Mouse (Mus musculus) kidney, postnatal 25 days (tissue): ENCODE results near the gene Tpp2.
"Not testable (repeated sequence)": the region's sequence is repeated elsewhere in the genome, so short reads cannot be mapped to it uniquely, and the experiment has no call there.

Experiments used
- DNase-seq, 2 experiments: peaks; one replicate each; pipeline ENCODE4 v3.0.0; 2021; ENCODE audit warnings: mixed read lengths in 2 of 2

Tpp2 gene

DNA sequence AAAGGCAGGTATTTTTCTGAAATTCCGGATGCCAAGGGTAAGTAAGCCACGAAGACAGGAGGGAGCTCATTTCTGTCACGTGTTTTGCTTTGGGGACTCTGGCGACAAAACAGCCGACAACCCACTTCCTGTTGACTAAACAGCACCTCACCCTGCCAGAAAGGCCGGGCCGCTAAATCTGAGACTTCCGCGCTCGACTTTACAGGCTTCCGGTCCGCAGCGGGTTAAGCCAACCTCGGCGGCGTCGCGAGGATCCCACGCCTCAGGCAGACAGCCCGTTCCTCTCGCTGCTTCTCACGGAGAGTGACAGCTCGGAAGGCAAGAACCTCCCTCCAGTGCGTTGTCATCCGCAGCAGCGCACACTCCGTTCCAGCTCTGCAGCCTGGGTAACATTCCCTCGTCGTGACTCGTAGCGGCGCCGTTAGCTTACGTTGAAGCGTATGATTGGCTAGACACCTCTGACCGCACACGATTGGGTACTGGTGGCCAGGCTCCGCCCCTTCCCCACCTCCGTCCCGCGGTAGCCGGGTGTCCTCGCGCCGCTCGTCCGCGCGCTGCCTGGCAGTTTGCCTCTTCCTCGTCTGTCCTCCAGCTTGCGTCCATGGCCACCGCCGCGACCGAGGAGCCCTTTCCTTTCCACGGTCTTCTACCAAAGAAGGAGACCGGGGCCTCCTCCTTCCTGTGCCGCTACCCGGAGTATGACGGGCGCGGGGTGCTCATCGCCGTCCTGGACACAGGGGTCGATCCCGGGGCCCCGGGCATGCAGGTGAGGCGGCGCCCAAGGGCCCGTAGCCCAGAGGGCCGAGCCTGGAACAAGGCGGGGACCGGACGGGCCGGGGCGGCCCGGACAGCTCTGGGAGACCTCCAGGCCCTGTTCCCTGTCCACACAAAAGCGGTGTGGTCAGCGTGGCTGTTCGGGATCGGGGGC lies at the start of gene Tpp2:
TSS of gene Tpp2 (plus strand) at position 160 of the 928 bp plus-strand sequence.
- DNase-seq, result peak; percentile 97 to 99

GRCm38 (mm10) chr1:43888358-43888757 lies 45.1 kb upstream of the Tpp2 start:
- DNase-seq, result not testable (repeated sequence)

DNA sequence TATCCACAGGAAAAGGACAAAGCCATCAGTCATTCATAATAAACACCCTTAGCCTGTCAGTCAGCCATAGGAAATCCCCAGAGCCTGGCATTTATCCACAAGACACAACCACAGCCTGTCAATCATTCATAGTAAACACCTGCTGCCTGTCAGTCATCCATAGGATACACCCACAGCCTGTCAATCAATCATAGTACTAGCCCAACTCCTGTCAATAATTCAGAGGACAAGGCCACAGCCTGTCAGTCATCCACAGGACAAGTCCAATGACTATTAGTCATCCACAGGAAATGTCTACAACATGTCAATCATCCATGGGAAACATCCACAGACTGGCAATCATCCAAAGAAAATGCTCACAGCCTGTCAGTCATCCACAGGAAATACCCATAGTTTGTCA lies 37.7 kb upstream of the Tpp2 start:
- DNase-seq, result no peak

DNA sequence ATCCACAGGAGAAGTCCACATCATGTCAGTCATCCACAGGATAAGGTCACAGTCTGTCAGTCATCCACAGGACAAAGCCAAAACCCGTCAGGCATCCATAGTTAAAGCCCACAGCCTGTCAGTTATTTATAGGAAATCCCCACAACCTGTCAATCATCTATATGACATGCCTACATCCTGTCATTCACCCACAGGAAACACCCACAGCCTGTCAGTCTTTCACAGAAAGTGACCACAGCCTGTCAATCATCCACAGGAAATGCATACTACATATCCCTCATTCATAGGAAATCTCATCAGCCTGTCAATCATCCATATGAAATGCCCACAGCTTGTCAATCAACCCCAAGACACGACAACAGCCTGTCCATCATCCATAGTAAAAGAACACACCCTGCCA lies 36.3 kb upstream of the Tpp2 start:
- no peak for DNase-seq

- DNase-seq, result no peak
Observed at GRCm38 (mm10) chr1:43897987-43898386, 35.5 kb upstream of the Tpp2 start.

DNA sequence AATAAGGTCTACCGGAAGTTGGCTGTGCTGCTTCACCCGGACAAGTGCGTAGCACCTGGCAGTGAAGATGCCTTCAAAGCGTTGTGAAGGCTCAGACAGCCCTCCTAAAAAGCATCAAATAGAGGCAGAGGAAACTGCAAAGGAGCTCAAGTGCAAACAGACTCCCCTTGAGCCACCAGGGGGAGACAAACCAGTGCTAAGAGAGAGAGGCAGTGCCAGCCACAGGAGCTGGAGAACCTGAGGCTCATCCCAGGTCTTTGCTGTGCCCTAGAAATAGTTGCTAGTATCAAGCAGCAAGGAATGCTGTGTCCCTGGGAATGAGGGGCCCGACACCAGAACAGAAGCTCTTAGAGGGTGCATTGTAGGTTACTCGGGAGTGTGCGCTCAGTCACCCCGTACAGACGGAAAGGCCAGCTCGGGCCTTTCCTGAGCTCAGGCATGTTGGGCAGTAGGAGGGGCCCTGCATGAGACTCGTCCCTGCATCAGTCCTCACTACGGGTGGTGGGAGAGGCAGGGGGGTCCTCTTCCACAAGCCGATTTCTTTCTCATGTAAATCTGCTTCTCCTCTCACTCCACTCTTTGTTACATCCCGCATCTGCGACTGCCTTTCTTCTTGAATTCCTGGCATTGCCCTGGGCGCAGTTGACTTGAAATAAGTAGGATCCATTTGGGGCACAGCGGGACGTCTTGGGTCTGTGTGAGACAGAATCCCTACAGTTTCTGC lies 34.3 kb upstream of the Tpp2 start:
- peak; percentile 73 to 85 for DNase-seq

GRCm38 (mm10) chr1:43902417-43902816 lies 31.0 kb upstream of the Tpp2 start:
- no peak for DNase-seq

DNA sequence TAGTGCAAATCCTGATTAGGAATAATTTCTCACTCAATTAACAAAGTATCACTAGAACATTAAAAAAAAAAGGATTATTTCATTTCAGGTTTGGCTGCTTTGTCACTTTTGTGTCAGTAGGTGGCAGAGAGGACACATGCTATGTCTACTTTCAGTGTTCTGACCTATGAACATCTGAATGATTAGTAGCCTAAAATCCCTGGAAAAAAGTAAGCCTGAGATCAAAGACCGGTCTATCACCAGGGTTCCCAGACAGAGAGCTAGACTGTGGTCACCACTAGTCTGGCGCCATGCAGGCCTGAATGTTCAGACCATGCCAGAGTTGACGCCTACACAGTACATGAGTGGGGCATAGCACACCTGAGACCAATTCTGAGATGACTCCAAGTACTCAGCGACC lies 30.6 kb upstream of the Tpp2 start:
- DNase-seq, result peak in 1 of 2 experiments; percentile 28

- no peak for DNase-seq
Observed at GRCm38 (mm10) chr1:43915428-43915827, 18.0 kb upstream of the Tpp2 start.

GRCm38 (mm10) chr1:43916854-43917253 lies 16.6 kb upstream of the Tpp2 start:
- no peak for DNase-seq

GRCm38 (mm10) chr1:43934416-43934810 lies 966 bp downstream of the Tpp2 start:
- DNase-seq, result no peak

DNA sequence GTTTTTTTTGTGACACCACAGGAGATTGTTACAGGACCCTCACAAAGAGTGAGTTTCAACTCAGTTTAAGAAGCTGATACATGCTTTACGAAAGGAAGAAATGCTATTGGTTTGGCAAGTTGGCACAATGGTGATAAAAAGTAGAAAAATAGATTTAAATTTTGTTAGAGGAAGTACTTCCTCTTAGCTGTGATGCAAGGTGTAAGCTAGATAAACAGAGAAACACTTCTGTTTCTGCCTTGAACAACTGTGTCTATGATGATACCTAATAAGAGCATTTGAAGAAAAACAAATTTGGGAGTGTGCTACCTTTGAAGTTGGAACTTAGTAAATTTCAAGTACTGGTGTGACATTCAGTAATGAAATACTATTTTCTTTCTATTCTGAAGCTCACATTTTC lies 5.9 kb downstream of the Tpp2 start:
- no peak for DNase-seq

- no peak for DNase-seq
Observed at GRCm38 (mm10) chr1:43941476-43942217, 8.2 kb downstream of the Tpp2 start.

GRCm38 (mm10) chr1:43942814-43943213 lies 9.4 kb downstream of the Tpp2 start:
- no peak for DNase-seq

DNA sequence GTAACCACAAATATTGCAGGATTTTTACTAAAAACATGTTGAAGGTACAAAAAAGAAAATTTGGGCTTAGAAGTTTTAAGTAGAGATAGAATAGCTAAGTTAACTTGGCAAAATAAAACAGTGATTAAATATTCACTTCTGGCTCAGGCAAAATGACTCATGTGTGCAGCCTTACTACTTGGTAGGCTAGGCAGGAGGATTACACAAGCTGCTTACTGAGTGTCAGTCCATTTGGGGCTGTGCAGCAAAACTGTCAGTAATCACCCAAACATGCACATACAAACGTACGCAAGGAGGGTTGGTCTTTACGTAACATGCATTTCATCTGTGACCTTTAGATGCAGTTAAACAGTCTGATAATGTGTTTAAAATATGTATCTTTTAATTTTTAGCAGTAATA lies 20.2 kb downstream of the Tpp2 start:
- DNase-seq, result no peak

GRCm38 (mm10) chr1:43964381-43964780 lies 30.9 kb downstream of the Tpp2 start:
- no peak for DNase-seq

DNA sequence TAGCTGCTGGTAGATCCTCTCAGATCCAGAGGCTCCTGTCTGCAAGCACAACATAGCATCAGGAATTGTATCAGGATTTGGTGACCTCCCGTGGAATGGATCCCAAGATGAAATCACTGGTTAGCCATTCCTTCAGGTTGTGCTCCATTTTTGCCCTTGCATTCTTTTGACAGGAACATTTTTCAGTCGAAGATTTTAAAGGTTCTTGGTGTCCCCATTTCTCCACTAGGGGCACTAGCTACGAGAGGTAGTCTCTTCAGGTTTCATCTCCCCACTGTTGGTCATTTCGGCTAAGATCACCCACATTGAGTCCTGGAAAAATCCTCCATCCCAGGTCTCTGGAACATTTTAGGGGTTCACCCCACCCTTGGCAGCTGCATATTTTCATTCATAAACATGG lies 33.3 kb downstream of the Tpp2 start:
- no peak for DNase-seq

DNA sequence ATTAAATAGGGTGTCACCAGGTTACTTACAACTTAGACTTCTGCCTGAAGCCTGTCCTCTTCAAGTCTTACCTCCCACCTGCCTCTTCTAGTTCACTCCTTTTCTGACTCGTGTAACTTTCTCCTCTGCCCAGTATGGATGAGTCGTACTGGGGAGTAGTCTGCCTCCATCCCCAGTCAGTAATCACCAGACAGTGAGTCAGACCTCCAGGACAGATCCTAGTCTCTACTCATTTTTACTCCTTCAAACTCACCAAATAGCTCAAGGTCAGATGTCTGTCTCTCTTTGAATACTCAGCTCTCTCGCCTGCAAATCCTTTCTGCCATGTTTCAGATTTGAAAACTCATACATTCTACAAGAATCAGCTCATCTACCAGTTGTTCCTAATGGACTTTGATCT lies 35.9 kb downstream of the Tpp2 start:
- DNase-seq, result no peak

GRCm38 (mm10) chr1:43971089-43971488 lies 37.6 kb downstream of the Tpp2 start:
- DNase-seq, result no peak

- no peak for DNase-seq
Observed at GRCm38 (mm10) chr1:43996914-43997589, 63.6 kb downstream of the Tpp2 start.

DNA sequence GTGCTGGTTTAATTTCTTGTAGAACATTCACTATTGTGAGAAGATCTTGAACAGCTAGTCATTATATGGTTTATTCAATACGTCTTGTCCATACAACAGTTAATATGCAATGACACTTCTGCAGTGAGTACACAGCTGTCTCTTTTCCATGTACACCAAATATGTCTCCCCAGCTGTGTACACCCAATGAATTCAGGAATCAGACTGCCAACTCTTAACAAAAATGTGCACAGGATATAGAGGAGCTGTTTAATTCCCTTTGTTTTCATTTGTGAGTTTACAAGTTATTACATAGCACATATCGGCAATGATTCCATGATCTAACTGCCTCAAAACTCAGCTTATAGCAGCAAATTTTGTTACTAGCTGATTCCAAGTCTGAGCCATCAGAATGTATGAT lies 71.1 kb downstream of the Tpp2 start:
- no peak for DNase-seq

DNA sequence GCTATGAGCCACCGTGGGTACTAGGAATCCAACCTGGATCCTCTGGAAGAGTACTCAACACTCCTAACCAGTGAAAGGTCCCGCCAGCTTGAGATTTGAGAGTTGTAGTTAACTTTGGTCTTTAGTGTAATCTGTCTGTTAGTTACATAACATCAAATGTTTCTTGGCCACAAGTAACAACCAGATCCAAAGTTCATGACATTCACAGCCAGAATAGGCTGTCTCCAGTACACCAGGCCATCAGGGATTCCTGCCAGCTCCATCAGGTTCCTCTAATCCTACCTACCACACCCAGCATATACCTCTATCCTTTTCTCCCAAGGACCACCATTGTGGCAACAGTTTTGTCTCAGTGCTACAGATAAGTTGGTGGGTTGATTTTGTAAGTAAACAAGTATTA lies 82.1 kb downstream of the Tpp2 start:
- DNase-seq, result peak; percentile 30 to 67

DNA sequence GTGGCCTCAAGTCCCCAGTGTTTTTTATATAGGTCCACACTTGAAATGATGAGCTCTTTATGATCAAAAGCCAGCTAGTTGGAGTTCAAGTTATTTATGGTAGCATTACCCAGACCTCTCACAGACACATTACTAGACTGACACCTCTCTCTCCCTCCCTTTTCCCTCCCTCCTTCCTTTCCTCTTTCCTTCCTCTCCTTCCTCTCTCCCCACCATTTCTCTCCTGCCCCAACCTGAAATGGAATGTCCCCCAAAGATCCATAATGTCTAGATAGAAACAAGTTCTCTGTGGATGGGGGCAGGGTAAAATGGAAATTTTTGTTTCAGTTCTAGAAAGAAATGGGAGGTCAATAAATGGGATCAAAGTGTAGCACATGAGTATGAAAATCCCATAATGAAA lies 86.5 kb downstream of the Tpp2 start, which contains the start of gene Mettl21c:
TSS of gene Mettl21c (minus strand) at position 101 of the 400 bp plus-strand sequence.
- no peak for DNase-seq
